Mouse (Mus musculus) embryonic stem cell, embryonic (primary cell): Measurements from ENCODE around the gene Slc22a18.

ENCODE experiments used
- CTCF ChIA-PET, 4 experiments: fragments of 300-600 bp in 2 of 4; fragments of 350-600 bp in 2 of 4; sonication (Branson Sonifier 250); formaldehyde crosslinking; loops; one replicate each; lab custom pipeline; 2022; ENCODE audit warnings: inconsistent platforms in 2 of 4; lab: Charles Lee
- POLR2A ChIA-PET, 4 experiments: fragments of 300-600 bp in 2 of 4; fragments of 350-600 bp in 2 of 4; sonication (Branson Sonifier 250); formaldehyde crosslinking; loops; one replicate each; lab custom pipeline; 2022; ENCODE audit warnings: antibody characterized with exemption in 4 of 4, inconsistent platforms in 1 of 4; lab: Charles Lee

Gene Slc22a18

GRCm38 (mm10) chr7:143459332-143460211 is 14.0 kb upstream of the Slc22a18 start:
- ChIA-PET CTCF (interaction anchor here (0.6 to 19.7 kb wide), 8 partner anchors 10 to 309 kb away, joined by 3 to 679 read pairs (median 6); no protein-coding TSS in a partner anchor), POLR2A (interaction anchor here in 3 of 4 experiments (0.5 to 3.0 kb wide), 23 partner anchors 10 to 1945 kb away, joined by 3 to 15 read pairs (median 4); partner anchors contain the start of genes Cd81 (in 1 of the 3), Phlda2 (in 1 of the 3) and Slc22a18 (in 1 of the 3))

- CTCF ChIA-PET = interaction anchor here (0.5 to 19.7 kb wide), 17 partner anchors 10 to 472 kb away, joined by 3 to 679 read pairs (median 5); no protein-coding TSS in a partner anchor
- POLR2A ChIA-PET = interaction anchor here in 3 of 4 experiments (0.5 to 3.0 kb wide), 33 partner anchors 9 to 1946 kb away, joined by 3 to 15 read pairs (median 4); partner anchors contain the start of genes Slc22a18 (in 2 of the 3), Cd81 (in 1 of the 3), Phlda2 (in 1 of the 3) and Tssc4 (in 1 of the 3)
Observed at GRCm38 (mm10) chr7:143460217-143460834, 13.2 kb upstream of the Slc22a18 start.

GRCm38 (mm10) chr7:143460874-143461273 is 12.7 kb upstream of the Slc22a18 start, which contains the start of gene Cdkn1c:
Gene Cdkn1c, minus strand, starts transcription at chr7:143461050.
- ChIA-PET POLR2A (interaction anchor here in 3 of 4 experiments (0.5 to 3.0 kb wide), 33 partner anchors 9 to 454 kb away, joined by 3 to 12 read pairs (median 3); partner anchors contain the start of genes Slc22a18 (in 2 of the 3), Cars (in 1 of the 3), Cd81 (in 1 of the 3) and Nap1l4 (in 1 of the 3)), CTCF (interaction anchor here (0.5 to 19.7 kb wide), 25 partner anchors 9 to 1270 kb away, joined by 3 to 679 read pairs (median 4); no protein-coding TSS in a partner anchor)

DNA sequence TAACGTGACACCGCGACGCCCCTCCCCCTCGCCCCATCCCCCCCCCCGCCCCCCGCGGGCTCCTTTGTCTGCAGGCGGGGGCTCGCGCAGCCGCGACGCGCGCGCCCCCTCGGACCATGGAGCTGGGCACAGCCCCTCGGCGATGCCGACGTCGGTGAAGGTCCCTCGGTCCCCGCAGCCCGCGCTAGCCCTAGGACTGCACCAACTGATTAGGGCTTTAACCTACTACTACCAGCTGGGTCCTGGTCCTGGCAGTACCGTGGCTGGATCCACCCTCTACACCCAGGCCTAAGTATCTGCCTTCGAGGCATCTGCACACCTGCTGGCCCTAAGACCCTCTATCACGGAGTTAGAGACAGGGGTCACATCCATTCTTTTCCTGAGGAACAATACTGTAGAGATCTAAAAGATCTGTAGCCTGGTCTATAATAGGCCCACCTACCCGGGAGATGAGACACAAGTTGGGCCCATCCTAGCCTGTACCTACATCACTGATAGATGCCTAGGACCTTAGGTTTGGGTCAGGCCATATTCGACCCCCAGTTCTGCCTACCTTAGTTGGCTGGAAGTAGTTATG is 12.2 kb upstream of the Slc22a18 start:
- CTCF ChIA-PET = interaction anchor here (0.5 to 19.7 kb wide), 23 partner anchors 9 to 1269 kb away, joined by 3 to 679 read pairs (median 4); no protein-coding TSS in a partner anchor
- POLR2A ChIA-PET = interaction anchor here in 3 of 4 experiments (0.5 to 3.0 kb wide), 28 partner anchors 8 to 455 kb away, joined by 3 to 12 read pairs (median 4); partner anchors contain the start of genes Cars (in 2 of the 3), Slc22a18 (in 2 of the 3), Cd81 (in 1 of the 3) and Nap1l4 (in 1 of the 3)

- CTCF ChIA-PET = interaction anchor here (1.0 to 19.7 kb wide), 12 partner anchors 8 to 543 kb away, joined by 3 to 679 read pairs (median 6); no protein-coding TSS in a partner anchor
- POLR2A ChIA-PET = interaction anchor here in 3 of 4 experiments (0.6 to 3.0 kb wide), 13 partner anchors 11 to 362 kb away, joined by 3 to 12 read pairs (median 3); partner anchors contain the start of genes Cars (in 2 of the 3), Nap1l4 (in 1 of the 3), Phlda2 (in 1 of the 3) and Slc22a18 (in 1 of the 3)
Observed at GRCm38 (mm10) chr7:143461920-143462319, 11.6 kb upstream of the Slc22a18 start.

DNA sequence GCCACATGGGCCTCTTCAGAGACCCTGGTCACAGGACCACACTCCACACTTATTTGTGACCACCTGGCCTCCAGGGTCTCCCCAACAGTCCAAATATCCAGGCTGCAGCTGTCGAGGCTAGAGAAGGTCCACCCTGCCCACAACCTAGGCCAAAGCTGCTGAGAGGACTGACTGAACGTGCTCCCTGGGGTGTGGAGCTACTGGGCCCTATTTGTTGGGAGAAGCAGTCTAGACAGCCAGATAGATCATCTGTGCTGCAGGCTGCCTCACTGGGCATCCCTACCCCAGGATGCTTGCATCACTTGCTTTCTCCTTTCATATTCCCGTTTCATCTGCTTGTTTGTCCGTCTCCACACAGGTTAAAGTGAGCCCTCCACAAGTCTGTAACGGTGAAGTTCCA is 11.0 kb upstream of the Slc22a18 start:
- POLR2A ChIA-PET = interaction anchor here in 3 of 4 experiments (0.7 to 5.6 kb wide), 13 partner anchors 11 to 362 kb away, joined by 3 to 54 read pairs (median 3); partner anchors contain the start of genes Cars (in 1 of the 3), Phlda2 (in 1 of the 3) and Slc22a18 (in 1 of the 3)
- CTCF ChIA-PET = interaction anchor here (1.0 to 19.7 kb wide), 15 partner anchors 8 to 543 kb away, joined by 3 to 679 read pairs (median 6); partner anchors contain the start of gene Slc22a18 (in 1 of the 4)

GRCm38 (mm10) chr7:143463865-143464415 is 9.6 kb upstream of the Slc22a18 start:
- ChIA-PET POLR2A (interaction anchor here in 3 of 4 experiments (0.6 to 5.6 kb wide), 11 partner anchors 11 to 421 kb away, joined by 3 to 54 read pairs (median 3); partner anchors contain the start of gene Phlda2 (in 1 of the 3)), CTCF (interaction anchor here (0.5 to 19.7 kb wide), 19 partner anchors 10 to 347 kb away, joined by 3 to 679 read pairs (median 5); partner anchors contain the start of genes Phlda2 (in 1 of the 4) and Slc22a18 (in 1 of the 4))

DNA sequence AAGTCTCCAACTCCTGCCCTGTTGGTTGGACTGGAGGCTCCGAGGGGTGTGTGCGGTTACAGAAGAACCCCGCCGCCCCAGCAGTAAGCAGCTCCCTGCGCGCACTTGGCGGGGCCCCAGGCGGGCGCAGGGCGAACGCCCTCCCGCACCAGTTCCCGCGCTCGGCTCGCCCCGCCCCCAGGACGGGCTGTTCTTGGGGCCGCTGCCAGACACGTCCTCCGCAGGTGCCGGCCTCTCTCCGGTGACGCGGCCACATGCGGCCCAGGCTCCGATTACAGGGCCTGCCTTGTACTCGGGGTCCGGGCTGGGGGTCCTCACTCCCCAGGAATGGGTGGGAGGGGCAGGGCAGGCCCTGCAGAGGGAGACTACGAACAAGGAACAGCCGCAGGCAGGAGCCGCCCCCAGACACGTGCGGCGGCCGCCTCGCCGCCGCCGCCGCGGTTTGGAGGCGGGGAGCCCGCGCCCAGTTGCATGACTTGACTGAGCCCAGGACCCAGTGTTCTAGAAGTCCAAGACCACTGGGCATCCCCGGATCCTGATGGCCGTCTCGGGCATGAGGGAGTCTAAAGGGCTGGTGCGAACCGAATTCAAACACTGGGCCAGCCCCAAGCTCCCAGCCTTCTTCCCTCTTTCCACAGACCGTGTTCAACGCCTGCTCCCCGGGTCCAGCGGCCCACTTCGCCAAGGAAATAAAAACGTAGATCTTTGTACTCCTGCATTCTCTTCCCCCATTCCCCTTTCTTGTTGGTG is 8.6 kb upstream of the Slc22a18 start:
- ChIA-PET CTCF (interaction anchor here (0.5 to 19.7 kb wide), 38 partner anchors 11 to 1820 kb away, joined by 3 to 679 read pairs (median 9); partner anchors contain the start of genes Phlda2 (in 2 of the 4) and Trpm5 (in 1 of the 4)), POLR2A (interaction anchor here in 3 of 4 experiments (0.6 to 5.6 kb wide), 10 partner anchors 11 to 420 kb away, joined by 3 to 54 read pairs (median 5); partner anchors contain the start of gene Cd81 (in 1 of the 3))

DNA sequence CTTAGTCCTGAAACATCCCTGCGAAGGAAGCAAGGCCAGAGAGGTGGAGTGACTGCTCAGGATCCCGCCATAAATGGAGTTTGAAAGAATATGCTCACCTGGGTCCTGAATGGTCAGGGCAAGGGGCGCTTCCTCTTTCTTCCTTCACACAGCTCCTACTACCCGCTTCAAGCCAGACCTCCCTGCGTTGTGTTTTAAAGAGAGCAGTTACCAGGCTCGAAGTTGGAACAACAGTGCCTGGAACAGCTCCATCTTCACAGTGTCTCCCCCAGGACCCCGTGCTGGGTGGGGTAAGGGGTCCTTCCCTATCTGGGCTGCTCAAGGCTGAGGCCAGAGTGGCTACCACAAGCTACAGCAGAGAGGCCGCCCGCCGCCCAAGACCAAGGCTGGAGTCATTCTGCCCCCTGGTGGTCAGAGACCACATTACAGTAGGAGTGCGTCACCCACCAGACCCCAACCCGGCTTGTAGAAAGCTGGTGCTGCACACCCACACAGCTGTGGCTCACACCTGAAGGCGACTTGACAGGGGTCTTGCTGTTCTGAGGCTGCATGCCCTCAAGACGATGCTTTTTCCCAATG is 7.3 kb upstream of the Slc22a18 start:
- CTCF ChIA-PET = interaction anchor here (0.5 to 19.7 kb wide), 110 partner anchors 8 to 549 kb away, joined by 3 to 679 read pairs (median 4); partner anchors contain the start of genes Trpm5 (in 3 of the 4), Phlda2 (in 2 of the 4), Cars (in 1 of the 4) and Cd81 (in 1 of the 4)
- POLR2A ChIA-PET = interaction anchor here (0.5 to 5.6 kb wide), 34 partner anchors 9 to 903 kb away, joined by 3 to 54 read pairs (median 5); partner anchors contain the start of genes Nap1l4 (in 2 of the 4), Cars (in 1 of the 4), Cd81 (in 1 of the 4) and Phlda2 (in 1 of the 4)

DNA sequence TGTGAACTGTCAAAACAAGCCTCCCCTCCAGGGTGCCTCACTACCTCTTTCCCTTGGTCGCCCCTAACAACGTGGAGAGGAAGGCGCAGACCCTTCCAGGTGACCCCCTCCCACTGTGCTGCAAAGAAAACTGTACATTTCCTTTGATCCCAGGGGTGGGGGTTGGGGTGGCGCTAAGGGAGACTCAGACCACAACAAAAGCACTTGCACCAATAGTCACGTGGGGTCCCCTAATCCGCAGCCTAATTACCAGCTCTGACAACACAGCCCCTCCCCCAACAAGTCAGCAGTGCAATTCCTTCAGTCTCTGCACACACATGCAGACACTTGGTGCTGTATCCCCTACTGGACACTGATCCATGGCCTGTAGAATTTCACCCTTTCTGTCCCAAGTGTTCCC is 5.8 kb upstream of the Slc22a18 start:
- CTCF ChIA-PET = interaction anchor here (0.6 to 19.7 kb wide), 23 partner anchors 9 to 730 kb away, joined by 3 to 679 read pairs (median 4); partner anchors contain the start of gene Phlda2 (in 1 of the 4)

GRCm38 (mm10) chr7:143469946-143470345 is 3.6 kb upstream of the Slc22a18 start:
- CTCF ChIA-PET = interaction anchor here (0.5 to 19.7 kb wide), 66 partner anchors 8 to 575 kb away, joined by 3 to 679 read pairs (median 4); partner anchors contain the start of genes Cdkn1c (in 2 of the 4), Trpm5 (in 2 of the 4) and Mrgpre (in 1 of the 4)

More for the DNA sequence above, 5.8 kb upstream of the Slc22a18 start:
- POLR2A ChIA-PET = interaction anchor here in 3 of 4 experiments (0.5 to 5.6 kb wide), 15 partner anchors 9 to 462 kb away, joined by 3 to 54 read pairs (median 3); no protein-coding TSS in a partner anchor

GRCm38 (mm10) chr7:143474811-143475210 is 1.3 kb downstream of the Slc22a18 start:
- CTCF ChIA-PET = interaction anchor here (0.5 to 19.7 kb wide), 33 partner anchors 8 to 1647 kb away, joined by 3 to 679 read pairs (median 4); partner anchors contain the start of gene Phlda2 (in 2 of the 4)
- POLR2A ChIA-PET = interaction anchor here in 3 of 4 experiments (0.5 to 3.5 kb wide), 24 partner anchors 8 to 526 kb away, joined by 3 to 23 read pairs (median 4); partner anchors contain the start of genes Cdkn1c (in 2 of the 3), Phlda2 (in 2 of the 3), Cars (in 1 of the 3) and Cd81 (in 1 of the 3)

More at GRCm38 (mm10) chr7:143469946-143470345, 3.6 kb upstream of the Slc22a18 start:
- POLR2A ChIA-PET = interaction anchor here in 3 of 4 experiments (0.5 to 1.8 kb wide), 21 partner anchors 9 to 375 kb away, joined by 3 to 12 read pairs (median 3); partner anchors contain the start of genes Cars (in 1 of the 3), Cdkn1c (in 1 of the 3) and Trpm5 (in 1 of the 3)

GRCm38 (mm10) chr7:143475876-143476275 is 2.3 kb downstream of the Slc22a18 start:
- ChIA-PET CTCF (interaction anchor here (0.6 to 19.7 kb wide), 32 partner anchors 8 to 403 kb away, joined by 3 to 679 read pairs (median 4); partner anchors contain the start of gene Phlda2 (in 2 of the 4)), POLR2A (interaction anchor here in 2 of 4 experiments (0.6 to 3.5 kb wide), 13 partner anchors 9 to 353 kb away, joined by 3 to 23 read pairs (median 5); partner anchors contain the start of genes Cdkn1c (in 2 of the 2), Cars (in 1 of the 2), Nap1l4 (in 1 of the 2) and Phlda2 (in 1 of the 2))
